14 mouse cellular contexts compared by ENCODE assay signal in the genomic region with DNA sequence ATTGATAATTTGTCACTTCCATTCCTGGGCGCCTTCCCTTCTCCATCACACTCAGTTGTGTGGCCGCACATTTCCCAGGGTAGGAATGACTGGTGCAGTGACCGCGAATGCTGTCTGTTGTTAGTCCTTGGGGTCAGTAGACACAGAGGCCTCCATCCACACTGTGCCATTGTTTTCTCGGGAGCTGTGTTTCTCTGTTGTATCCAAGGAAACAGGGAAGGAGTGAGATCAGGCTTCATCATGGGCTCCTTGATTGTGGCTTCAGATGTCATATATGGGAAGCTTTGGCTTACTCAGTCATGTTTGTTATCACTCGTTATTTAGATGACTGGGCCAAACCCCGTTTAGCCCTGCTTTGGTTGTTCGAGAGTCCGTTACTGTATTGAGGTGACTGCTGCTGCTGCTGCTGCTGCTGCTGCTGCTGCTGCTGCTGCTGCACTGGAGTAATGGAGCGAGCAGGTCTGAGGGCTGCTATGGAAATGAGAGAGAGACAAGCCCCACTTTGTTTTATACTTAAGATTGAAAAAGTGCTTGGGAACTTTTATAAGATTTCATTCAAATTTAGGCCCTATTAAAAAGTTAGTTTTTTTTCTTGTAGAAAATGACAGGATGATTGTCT. TPM values are rescaled to one million over a fixed set of nuclear protein-coding genes. Genes with fewer than 3 reads are reported as not detected.
DNase-seq lines count a peak whose midpoint lies in the region; ATAC-seq and TF ChIP-seq lines count a peak whose summit lies in the region.
"Had no signal": no experiment of that assay in that cellular context is flagged by ENCODE, and none has a peak within 500 bp of the region (broad histone marks: within the 10 kb centered on the region; RNA-seq: fewer than 3 reads in every experiment).

No protein-coding gene starts in this region.

- H3K4me2 ChIP-seq in forebrain, embryonic 15.5 days (replicated peaks) = no peak overlapping the region
- peak overlapping the region; percentile 20; the same call in 1 of the 2 replicates for H3K4me2 ChIP-seq in neural tube, embryonic 12.5 days (replicated peaks)
- H3K4me2 ChIP-seq: liver, embryonic 12.5 days had no signal

- peak; percentile 57; the same call in 1 of the 2 replicates for ATAC-seq in forebrain, embryonic 15.5 days (replicated peaks)
- peak; percentile 64 for ATAC-seq in neural tube, embryonic 12.5 days (ENCODE audit: low FRiP score, low read depth)
- ATAC-seq: CD4-positive, CD25-positive, alpha-beta regulatory T cell, adult 4 months; liver, embryonic 12.5 days had no signal

- no peak overlapping the region for H3K9ac ChIP-seq in forebrain, embryonic 15.5 days (replicated peaks)
- H3K9ac ChIP-seq in neural tube, embryonic 12.5 days = no peak overlapping the region
- H3K9ac ChIP-seq: liver, embryonic 12.5 days had no signal

- no peaks in the 10 kb centered on the region for H3K27me3 ChIP-seq in forebrain, embryonic 15.5 days
- H3K27me3 ChIP-seq in neural tube, embryonic 12.5 days (replicated peaks) = no peaks in the 10 kb centered on the region
- H3K27me3 ChIP-seq: liver, embryonic 12.5 days had no signal

- H3K4me1 ChIP-seq in forebrain, embryonic 15.5 days = peaks cover 13% of the 10 kb centered on the region; the same call in 1 of the 2 replicates
- H3K4me1 ChIP-seq in neural tube, embryonic 12.5 days = peaks cover 14% of the 10 kb centered on the region

- WGBS in forebrain, embryonic 15.5 days = 27% methylated on average over 10 of the region's 10 CpGs
- WGBS in neural tube, embryonic 12.5 days = 33% methylated on average over 10 of the region's 10 CpGs

- H3K9me3 ChIP-seq in forebrain, embryonic 15.5 days = no peaks in the 10 kb centered on the region
- H3K9me3 ChIP-seq in neural tube, embryonic 12.5 days = no peaks in the 10 kb centered on the region
- H3K9me3 ChIP-seq: liver, embryonic 12.5 days had no signal

- peaks cover 8% of the 10 kb centered on the region; the same call in 1 of the 2 replicates for H3K36me3 ChIP-seq in forebrain, embryonic 15.5 days
- peaks cover 9% of the 10 kb centered on the region for H3K36me3 ChIP-seq in neural tube, embryonic 12.5 days

- H3K4me3 ChIP-seq in forebrain, embryonic 15.5 days = no peak overlapping the region
- H3K4me3 ChIP-seq in neural tube, embryonic 12.5 days = no peak overlapping the region
- H3K4me3 ChIP-seq in gastrocnemius, adult 2 months = no peak overlapping the region
- H3K4me3 ChIP-seq: liver, embryonic 12.5 days; myocyte had no signal

- DNase-seq in embryo, embryonic 11 days = peak; percentile 49
- peak; percentile 21 for DNase-seq in mesoderm, embryonic 11.5 days (ENCODE audit: low read depth, low spot score)
- DNase-seq in thymus, postnatal 4 days = no peak
- no peak for DNase-seq in kidney, postnatal 10 days
- no peak for DNase-seq in left cerebral cortex, adult 18-20 months (ENCODE audit: low spot score in 2 of 2)
- no peak for DNase-seq in gastrocnemius, adult 2 months
- DNase-seq: adrenal gland, adult 2 months; lung, postnatal 36 days; thymus, adult 18-20 months had no signal

- no peak for TF ChIP-seq CTCF in gastrocnemius, adult 2 months (IDR thresholded peaks at IDR 0.05)

- peak overlapping the region; percentile 39; the same call in 1 of the 2 replicates for H3K27ac ChIP-seq in forebrain, embryonic 15.5 days (replicated peaks)
- H3K27ac ChIP-seq in neural tube, embryonic 12.5 days = no peak overlapping the region
- H3K27ac ChIP-seq in gastrocnemius, adult 2 months = no peak overlapping the region
- H3K27ac ChIP-seq: liver, embryonic 12.5 days had no signal

- intact Hi-C loops in gastrocnemius, adult 2 months (cut with DNase I) = no loop called here

RNA-seq across cellular contexts. Expression of a gene that starts 17.5 kb away (rescaled TPM):
- polyA plus RNA-seq in forebrain, embryonic 15.5 days (2015; fragmentation: Nextera tagmentation; extraction: Ambion mirVana) = 17.1 and 18.7 TPM in 2 replicates
- polyA plus RNA-seq in neural tube, embryonic 12.5 days (2016; fragmentation: Nextera tagmentation; extraction: Ambion mirVana) = 20.5 and 23.9 TPM in 2 replicates
- total RNA-seq in left cerebral cortex, adult 18-20 months (2021) = 10 to 100 TPM; 44.0 to 49.5 TPM
- 10 to 100 TPM in 1 of 2 experiments, 1 to 10 TPM in 1; 8.9 to 11.2 TPM for total RNA-seq in gastrocnemius, adult 2 months (2021)

Comparison
In these comparisons a context has a peak if more than half of its experiments do, and no peak if none do; other contexts are left out.
1. DNase-seq: peak in embryo, embryonic 11 days (single experiment) and mesoderm, embryonic 11.5 days (single experiment); none in thymus, postnatal 4 days (single experiment), kidney, postnatal 10 days (single experiment), left cerebral cortex, adult 18-20 months (0 of 2) and gastrocnemius, adult 2 months (single experiment).